Mouse (Mus musculus) ES-E14 (cell line): ENCODE results near the gene Rbm47.

Experiments used
- CHD2 ChIP-seq: IDR thresholded peaks from 2 replicates; pipeline ENCODE4 v1.6.1; 2014; ENCODE audit warnings: mild to moderate bottlenecking, low read depth, low read length, inconsistent platforms
- ZC3H11A ChIP-seq: IDR thresholded peaks from 2 replicates; pipeline ENCODE4 v1.6.1; 2012; ENCODE audit warnings: low read depth, mild to moderate bottlenecking, inconsistent platforms, low read length, borderline replicate concordance
- ZNF384 ChIP-seq: IDR thresholded peaks from 2 replicates; pipeline ENCODE4 v1.6.1; 2012; ENCODE audit warnings: low read depth, low read length, inconsistent platforms

- TF ChIP-seq ZC3H11A, result no peak
- TF ChIP-seq ZNF384, result no peak
- TF ChIP-seq CHD2, result no peak
Observed at GRCm38 (mm10) chr5:66083350-66083749, 89.6 kb downstream of the Rbm47 start.
